Mouse (Mus musculus) mature B cell (primary cell): Measurements from ENCODE around the gene Muc3.
"Not testable (repeated sequence)": the region's sequence is repeated elsewhere in the genome, so short reads cannot be mapped to it uniquely, and the experiment has no call there.

Source experiments
- in situ Hi-C: fragments of 300-500 bp; cut with MboI; formaldehyde crosslinking; loops from 2 replicates; pipeline ENCODE4 v1.14.3; 2019

The Muc3 gene

DNA sequence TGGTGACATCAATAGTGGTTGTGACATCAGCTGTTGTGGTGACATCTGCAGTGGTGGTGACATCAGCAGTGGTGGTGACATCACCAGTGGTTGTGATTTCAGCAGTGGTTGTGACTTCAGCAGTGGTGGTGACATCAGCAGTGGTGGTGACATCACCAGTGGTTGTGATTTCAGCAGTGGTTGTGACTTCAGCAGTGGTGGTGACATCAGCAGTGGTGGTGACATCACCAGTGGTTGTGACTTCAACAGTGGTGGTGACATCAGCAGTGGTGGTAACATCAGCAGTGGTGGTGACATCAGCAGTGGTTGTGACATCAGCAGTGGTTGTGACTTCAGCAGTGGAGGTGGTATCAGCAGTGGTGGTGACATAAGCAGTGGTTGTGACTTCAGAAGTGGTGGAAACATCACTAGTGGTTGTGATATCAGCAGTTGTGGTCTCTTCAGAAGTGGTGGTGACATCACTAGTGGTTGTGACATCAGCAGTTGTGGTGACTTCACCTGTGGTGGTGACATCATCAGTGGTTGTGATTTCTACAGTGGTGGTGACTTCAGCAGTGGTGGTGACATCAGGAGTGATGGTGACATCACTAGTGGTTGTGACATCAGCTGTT lies at the start of gene Muc3:
Gene Muc3 (minus strand): TSS at position 51 of the 611 bp plus-strand sequence.
- in situ Hi-C loops = not testable (repeated sequence)

DNA sequence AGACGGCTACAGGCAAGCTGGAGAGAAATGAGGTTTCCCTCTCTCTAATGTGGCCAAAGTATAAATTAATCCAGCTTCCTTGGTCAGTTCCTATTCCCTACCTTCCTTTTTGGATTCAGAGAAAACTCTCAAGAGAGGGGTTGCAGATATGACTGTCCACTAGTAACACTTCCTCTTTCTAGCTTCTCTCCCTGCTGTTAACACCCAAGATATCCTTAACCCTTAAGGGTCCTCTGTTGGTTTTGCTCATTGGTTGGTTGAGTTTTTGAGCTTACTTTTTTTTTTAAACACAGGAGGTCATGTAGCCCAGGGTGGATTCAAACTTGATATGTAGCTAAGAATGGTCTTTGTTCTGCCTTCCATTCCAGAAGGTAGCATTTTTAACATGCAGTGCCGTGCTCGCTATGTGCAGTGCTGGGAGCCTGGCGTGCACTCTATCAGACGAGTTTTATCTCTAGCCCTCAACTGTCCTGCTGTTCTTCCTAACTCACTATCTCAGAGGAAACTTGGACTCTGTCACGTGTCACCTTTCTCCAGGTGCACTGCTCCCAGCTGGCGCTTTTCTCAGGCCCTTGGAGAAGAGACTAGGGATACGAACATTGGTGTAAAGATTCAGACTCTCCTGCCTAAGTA lies 45.5 kb upstream of the Muc3 start:
- in situ Hi-C loops = no loop called here

DNA sequence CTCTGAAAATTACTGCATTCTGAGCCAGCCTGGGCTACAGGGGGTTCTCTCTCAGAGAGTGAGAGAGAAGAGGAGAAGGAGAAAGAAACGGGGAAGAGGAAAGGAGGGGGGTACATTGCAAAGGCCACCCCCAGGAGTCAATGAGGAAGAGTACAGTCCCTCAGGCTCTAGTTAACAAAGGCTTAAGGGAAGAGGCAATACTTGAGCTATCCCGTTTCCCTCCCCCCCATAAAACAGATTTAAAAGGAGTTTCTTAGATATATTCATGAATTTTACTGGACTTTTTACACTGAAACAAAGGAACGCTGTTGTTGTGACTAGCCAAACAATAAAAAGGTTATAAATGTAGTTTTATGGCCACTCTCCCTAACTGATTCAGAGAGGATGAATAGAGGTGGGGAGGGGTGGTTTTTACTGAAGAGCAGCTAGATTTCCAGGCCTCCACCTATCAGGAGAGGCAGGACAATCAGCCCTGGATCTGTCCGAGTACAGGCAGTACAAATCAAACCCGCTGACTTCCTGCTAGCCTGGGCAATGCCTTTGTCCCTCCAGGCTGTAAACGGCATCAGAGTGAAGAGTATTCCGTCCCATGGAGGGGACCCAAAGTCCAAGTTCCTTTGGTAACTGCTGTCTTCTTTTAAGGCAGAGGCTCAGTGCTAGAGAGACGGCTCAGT lies 44.3 kb upstream of the Muc3 start:
- in situ Hi-C loops = no loop called here

DNA sequence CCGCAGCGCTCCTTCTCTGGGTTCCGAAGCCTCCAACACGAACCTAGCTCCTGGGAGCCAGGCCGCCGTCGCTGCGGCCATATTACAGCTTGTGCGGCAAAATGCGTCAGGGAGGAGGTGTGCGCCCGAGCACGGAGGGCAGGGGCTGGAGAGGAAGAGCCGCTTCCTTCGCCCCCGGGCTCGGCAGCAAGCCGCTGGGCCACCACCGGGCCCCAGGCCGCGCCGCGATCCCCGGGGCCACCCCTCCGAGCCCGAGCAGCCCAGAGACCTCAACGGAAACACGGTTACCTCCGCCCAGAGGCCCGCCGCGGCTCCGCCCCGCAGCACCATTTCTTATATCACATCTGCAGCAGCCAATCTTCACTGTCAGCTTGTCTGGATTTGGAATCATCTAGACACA lies 40.2 kb upstream of the Muc3 start:
- in situ Hi-C loops = no loop called here

DNA sequence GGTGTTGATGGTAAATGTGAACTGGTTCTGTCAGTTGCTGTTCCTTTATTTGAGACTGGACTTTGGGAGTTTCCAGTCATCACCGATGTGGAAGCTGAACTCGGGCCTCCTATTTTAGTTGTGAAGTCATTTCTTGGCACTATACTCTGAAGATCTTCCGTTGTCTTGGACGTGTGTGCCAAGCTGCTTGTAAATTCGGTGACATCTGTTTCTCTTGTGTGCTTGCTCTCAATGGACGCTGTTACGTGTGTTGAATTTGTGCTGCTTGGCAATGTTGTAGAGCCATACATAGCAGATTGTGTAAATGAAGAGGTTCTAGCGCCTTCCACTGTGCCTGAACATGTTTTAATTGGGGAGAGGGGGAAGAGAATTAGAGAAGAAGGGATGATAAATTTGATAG lies 36.2 kb upstream of the Muc3 start:
- in situ Hi-C loops = no loop called here

DNA sequence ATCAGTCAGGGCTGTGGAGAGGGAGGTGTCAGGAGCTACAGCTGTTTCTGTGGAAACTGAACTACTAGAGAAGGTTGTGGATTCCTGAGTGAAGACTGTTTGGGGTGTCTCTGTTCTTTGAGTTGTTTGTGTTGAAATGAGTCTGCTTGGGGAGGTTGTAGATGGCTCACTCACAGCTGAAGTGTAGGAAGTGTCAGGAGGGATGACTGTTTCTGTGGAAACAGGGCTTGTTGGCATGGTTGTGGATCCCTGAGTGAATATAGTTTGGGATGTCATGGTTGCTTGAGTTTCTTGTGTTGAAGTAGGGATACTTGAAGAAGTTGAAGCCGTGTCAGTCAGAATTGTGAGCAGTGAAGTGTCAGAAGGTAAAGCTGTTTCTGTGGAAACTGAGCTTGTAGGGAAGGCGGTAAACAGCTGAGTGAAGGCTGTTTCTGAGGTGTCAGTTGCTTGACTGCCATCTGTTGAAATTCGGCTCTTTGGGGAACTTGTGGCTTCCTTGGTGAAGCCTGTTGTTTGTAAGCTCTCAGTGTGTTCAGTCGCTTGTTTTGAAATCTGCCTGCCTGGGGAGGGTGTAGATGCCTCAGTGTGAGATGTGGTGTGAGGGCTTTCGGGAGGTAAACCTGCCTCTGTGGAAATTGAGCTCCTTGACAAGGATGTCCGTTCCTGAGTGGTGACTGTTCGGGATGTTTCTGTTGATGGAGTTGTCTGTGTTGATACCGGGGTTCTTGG lies 30.7 kb upstream of the Muc3 start:
- in situ Hi-C loops = no loop called here

DNA sequence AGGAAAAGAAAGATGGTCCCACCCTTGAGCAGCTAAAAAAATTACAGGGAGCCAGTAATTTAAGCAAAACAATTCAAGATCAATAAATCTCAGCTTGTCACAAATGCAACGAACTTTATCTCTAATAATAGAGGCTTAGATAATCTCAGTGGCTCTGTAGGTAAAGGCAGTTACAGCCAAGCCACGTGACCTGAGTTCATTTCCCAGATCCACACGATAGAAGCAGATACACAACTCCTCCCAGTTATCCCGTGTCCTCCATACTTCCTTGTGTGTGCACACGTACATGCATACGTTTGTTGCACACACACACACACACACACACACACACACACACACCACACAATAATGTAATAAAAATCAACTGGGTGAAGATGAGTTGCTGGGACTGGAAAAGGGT lies 24.8 kb upstream of the Muc3 start:
- in situ Hi-C loops = no loop called here

DNA sequence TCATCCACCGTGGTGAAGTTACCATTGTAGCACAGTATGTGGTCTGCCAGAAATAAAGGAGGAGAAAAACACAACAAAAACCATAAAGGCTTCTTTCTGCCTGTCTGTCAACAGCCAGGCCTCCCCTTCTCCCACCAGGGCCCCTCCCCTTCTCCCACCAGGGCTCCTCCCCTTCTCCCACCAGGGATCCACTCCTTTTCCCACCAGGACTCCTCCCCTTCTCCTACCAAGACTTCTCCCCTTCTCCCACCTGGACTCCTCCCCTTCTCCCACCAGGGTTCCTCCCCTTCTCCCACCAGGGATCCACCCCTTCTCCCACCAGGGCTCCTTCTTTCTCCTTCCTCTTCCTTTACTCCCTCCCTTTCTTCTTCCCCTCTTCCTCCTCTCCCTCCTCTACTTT lies 23.5 kb upstream of the Muc3 start:
- in situ Hi-C loops = no loop called here

DNA sequence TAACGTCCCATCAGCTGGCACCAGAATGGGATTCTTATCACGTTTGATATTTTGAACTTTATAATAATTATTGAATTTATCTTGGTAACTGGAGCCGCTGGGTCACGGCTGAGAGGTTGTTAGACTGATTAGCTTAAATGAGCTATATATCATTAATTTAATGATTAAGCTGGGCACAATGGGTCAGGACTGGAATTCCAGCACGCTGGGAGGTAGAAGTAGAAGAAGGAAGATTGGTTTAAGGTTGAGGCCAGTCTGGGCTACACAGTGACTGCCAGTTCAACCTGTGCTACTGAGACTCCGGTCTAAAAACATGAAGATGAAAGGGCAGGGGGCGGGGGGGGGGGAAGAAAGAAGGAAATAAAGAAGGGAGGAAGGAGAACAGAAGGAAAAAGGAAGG lies 22.4 kb upstream of the Muc3 start:
- in situ Hi-C loops = no loop called here

DNA sequence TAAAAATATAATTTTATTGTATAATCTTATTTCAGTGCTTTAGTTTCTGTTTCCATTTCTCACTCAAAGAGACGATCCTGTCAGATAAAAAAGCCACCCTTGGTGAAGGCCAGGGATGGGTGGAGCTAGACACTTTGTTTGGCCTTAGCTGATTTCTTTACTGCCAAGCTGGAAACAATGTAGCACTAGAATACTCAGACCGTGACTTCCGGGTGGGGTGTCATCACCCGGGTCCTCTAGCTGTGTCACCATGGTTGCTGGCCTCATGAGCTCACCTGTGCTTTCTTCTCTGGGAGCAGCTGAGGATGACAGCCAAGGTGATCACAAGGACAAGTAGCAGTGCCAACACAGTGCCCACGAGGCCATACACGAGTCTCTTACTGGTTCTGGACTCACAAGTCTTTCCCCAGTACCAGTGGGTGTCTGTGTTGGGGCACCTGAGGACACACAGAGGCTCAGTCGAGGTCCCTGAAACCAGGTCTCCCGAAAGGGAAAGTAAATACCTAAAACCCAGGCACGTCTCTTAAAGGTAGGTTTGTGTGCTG lies 21.8 kb upstream of the Muc3 start:
- in situ Hi-C loops = no loop called here

DNA sequence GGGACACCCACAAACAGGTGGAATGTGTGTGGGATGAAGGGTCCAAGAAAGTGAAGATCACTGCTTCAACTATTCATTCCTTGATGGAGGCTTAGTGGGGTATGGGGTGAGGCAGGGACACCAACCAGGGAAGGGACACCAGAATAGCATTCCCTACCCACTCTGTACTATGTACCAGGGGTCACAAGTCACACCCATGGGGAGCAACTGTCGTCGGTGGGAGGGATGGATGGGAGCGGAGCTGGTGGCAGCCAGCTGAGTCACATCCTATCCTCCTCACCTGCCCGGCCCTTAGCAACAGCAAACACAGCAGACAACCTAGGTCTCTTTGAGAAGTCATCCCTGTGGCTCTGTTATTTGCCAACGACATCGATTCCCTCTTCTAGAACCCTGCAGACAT lies 18.4 kb upstream of the Muc3 start:
- in situ Hi-C loops = no loop called here

DNA sequence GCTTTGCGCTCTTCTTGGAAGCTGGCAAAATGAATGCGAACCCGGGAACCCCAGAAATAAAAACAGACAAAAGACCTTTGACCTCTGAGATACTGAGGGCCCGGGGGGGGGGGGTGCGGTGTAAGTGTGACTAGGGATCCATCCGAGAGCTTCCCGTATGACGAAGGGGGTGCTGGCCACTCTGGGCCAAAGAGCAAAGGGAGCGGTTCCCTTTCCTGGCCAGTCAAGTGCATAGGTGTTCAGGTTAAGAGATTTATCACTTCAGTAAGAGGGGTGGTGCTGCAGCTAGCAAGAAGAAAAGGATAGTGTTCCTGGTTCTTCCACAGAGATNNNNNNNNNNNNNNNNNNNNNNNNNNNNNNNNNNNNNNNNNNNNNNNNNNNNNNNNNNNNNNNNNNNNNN lies 16.9 kb upstream of the Muc3 start:
- in situ Hi-C loops = no loop called here

DNA sequence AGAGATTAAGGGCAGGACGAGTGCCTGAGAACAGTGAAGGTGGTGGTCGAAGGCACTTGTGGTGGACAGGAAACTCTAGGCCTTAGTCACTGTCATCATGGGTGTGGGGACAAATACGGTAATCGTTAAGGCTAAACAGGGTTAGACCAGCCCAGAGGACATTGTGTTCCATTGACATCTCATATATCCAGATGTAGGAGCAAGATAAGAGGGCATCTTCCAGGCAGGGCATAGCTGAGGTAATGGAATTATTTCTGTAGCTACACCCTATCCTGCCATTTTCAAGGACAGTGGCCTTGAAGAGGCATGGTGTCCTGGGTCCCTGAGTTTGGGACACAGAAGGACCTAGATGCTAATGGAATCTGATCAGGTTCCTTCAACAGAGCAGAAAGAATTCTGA lies 12.7 kb upstream of the Muc3 start:
- in situ Hi-C loops = no loop called here

DNA sequence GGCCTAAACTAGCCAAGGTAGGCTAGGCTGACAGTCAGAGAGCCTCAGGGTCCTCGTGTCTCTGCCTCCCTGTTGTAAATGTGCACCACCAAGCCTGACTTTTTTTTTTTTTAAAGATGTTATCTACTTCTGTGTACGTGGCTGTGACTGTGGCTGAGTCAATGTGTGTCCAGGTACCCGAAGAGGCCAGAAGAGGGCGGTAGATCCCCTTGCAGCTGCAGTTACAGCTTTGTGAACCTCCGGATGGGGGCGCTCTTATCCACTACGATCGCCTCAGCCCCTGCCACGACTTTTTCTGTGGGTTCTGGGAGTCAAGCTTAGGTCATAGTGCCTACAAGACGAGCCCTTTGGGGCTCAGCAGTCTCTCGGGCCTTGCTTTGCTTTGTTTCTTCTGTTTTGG lies 10.3 kb upstream of the Muc3 start:
- in situ Hi-C loops = no loop called here

DNA sequence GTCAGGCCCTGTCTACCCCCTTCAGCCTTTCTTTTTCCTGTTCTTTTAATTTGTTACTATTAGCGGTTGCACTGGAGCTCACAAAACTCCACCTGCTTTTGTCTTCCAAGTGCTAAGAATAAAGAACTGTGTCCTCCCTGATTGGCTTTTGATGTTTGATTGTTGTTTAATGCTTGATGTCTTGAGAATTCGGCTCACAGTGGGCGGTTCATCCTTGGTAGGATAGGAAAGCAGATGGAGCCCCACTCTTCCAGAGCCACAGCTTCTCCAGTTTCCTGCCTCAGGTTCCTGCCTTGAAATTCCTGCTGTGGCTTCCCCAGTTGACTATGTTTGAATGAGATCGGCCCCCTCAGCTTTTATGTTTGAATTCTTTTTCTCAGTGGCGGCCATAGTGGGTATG lies 4.2 kb upstream of the Muc3 start:
- in situ Hi-C loops = no loop called here

DNA sequence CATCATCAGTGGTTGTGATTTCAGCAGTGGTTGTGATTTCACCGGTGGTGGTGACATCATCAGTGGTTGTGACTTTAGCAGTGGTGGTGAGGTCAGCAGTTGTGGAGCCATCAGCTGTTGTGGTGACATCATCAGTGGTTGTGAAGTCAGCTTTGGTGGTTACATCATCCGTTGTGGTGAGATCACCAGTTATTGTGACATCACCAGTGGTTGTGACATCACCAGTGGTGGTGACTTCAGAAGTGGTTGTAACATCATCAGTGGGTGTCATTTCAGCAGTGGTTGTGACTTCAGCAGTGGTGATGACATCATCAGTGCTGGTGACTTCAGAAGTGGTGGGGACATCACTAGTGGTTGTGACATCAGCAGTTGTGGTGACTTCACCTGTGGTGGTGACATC lies 3.5 kb upstream of the Muc3 start:
- in situ Hi-C loops = no loop called here

DNA sequence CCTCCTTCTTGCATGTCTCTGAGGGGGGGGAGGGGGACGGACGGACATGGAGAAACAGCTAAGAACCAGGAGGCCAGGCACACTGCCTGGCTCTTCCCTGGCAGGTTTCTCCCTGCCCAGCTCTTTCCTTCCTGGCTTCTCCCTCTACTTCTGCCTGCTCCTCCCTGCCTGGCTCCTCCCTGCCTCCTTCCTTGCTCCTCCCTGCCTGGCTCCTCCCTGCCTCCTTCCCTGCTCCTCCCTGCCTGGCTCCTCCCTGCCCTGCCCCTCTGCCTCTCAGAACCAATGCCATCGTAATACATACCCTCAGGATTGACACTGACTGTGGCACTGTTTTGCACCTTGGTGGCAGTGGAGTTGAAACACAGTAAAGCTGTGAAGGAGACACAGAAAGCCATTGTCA lies 8.3 kb downstream of the Muc3 start:
- in situ Hi-C loops = no loop called here

DNA sequence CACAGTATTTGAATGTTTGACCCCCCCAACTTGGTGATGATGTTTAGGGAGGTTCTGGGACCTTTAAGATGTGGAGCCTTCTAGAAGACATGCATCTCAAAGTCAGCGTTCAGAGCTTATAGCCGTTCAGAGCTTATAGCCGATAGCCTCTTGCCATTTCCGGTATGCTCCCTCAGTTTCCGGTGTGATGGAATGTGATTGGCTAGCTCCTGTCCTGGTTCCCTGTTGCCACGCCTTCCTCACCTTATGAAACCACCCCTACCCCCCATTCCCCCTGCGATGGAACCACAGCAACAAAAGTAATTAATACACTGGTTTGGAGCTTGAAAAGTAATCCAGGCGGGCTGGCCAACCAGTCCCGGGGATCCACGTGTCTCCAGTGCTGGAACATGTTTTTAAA lies 10.1 kb downstream of the Muc3 start:
- in situ Hi-C loops = no loop called here

DNA sequence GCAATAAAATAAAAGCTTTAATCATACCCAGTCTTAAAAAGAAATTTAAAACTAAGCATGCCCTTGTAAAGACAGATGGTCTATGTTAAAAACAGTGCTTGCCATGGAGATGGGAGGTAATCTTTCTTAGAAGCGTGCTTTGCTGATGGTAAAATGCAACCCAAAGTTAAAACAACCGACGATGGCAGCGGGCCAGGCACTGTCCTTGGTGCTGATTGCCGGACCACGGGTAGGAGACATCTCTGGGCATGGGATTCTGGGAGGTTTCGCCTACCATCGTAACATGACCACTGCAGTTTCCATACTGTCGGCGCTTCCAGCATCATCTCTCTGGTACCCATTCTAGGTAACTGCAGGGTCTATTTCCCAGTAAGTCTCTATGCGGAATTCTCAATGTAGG lies 14.2 kb downstream of the Muc3 start:
- in situ Hi-C loops = no loop called here

DNA sequence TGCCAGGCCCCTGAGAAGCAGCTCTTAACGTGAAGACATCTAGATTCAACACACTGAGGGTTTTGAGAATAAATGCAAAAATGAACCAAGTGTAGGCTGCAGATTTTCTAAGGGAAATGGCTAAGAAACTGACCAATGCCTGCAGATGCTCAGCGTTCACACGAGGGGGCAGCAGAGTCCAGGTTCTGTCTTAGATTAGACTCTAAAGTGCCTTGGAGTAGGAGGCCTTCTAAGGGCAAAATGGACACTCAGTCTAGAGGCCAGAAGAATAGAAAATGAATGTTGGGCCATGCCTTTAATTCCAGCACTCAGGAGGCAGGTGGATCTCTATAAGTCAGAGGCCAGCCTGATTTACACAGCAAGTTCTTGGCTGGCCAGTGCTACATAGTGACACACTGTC lies 17.6 kb downstream of the Muc3 start:
- in situ Hi-C loops = no loop called here

DNA sequence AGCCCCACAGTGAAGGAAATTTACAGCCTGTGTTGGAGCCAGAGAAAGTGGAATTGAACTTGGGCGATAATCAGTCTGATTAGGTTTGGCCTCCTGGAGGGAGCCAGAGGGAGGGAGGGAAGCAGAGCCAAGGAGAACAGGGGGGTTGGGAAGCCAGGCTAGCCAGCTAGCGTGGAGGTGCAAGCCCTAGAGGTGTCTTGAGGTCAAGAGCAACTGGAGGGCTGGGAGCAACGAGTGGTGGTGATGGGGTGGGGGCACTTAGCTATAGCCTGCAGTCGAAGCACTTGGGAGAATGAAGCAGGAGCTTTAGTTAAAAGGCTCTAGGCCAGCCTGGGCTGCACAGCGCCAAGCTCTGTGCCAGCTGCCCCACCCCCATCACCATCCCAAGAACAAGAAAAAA lies 19.8 kb downstream of the Muc3 start:
- in situ Hi-C loops = no loop called here

DNA sequence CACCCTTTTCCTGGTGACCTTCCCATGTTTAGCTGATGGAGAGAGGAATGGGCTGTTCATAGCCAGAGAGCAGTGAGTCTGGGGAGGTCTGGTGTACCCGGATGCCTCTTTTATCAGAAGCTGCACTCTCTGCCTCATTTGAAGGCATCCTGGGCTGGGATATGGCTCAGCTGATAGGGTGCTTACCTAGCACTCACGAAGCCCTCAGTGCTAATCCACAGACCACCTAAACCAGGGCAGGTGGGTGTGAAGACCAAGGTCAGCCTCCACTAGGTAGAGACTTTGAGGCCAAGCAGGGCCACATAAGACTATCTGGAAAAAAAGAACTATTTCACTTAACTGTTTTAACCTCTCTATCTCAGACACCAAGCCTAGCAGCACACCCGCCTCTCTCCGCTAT lies 25.6 kb downstream of the Muc3 start:
- in situ Hi-C loops = no loop called here

DNA sequence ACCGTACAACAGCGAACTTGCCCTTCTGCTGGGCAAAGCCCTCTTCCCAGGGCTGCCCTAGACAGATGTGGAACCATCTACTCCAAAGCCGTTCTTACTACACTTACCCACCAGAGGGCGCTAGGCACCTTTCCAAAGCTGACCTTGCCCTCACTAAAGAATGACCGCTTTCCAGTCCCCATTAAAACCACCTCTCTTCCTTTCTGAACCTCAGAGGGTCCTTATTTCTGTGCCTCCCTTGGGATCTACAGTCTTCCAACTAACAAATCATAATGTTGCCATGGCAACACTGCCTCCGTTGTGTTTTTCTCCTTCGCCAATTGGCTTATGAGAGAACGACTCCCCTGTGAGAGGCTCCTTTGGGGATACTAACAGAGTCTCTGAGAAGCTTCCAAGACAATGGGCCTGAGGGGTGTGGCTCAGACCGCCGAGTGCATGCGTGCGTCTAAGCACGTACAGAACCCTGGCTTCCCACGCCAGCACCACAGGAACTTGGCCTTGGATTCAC lies 26.4 kb downstream of the Muc3 start:
- in situ Hi-C loops = no loop called here
